Mouse (Mus musculus): ENCODE measurements around the gene Wnt6. TPM values are rescaled to one million over a fixed set of nuclear protein-coding genes. Genes with fewer than 3 reads are reported as not detected.

Gene Wnt6
- total RNA-seq, 1 experiment, result 2.8 TPM

- H3K4me3 ChIP-seq (ENCODE audit: insufficient read depth in 1 of 2, low read depth in 1 of 2, low read length in 2 of 2, poor library complexity in 1 of 2, severe bottlenecking in 1 of 2), result no peak overlapping the region
- in situ Hi-C loops (cut with MboI; ENCODE audit: low sequenced_read_pairs in 2 of 2, unreplicated experiment in 2 of 2), result loop anchor here in 1 of 2 experiments (5.0 to 10.0 kb wide), 2 partner anchors 50 to 78 kb away; partner anchors contain the start of gene Cdk5r2
These were observed 32.6 kb downstream of the Wnt6 start for GRCm38 (mm10) chr1:74804211-74804870.

GRCm38 (mm10) chr1:74805340-74805835, 33.7 kb downstream of the Wnt6 start:
- H3K9me3 ChIP-seq (ENCODE audit: control insufficient read depth, insufficient read depth, low read depth, low read length), result no peaks in the 10 kb centered on the region
- H3K36me3 ChIP-seq (ENCODE audit: control insufficient read depth, insufficient read depth, low read length, poor library complexity, severe bottlenecking), result no peaks in the 10 kb centered on the region
- H3K27ac ChIP-seq (ENCODE audit: insufficient read depth, low read depth, low read length, poor library complexity, severe bottlenecking), result no peak overlapping the region
- no peak for TF ChIP-seq MAFK (IDR thresholded peaks at IDR 0.05; ENCODE audit: insufficient read depth, low read depth, low read length)
- no peak for TF ChIP-seq HCFC1 (IDR thresholded peaks at IDR 0.05; ENCODE audit: borderline replicate concordance, insufficient read depth, low read length)
- no peak for TF ChIP-seq ZNF384 (IDR thresholded peaks at IDR 0.05; ENCODE audit: low read depth, low read length)
- no peak for TF ChIP-seq ZC3H11A (IDR thresholded peaks at IDR 0.05; ENCODE audit: borderline replicate concordance, low read depth, low read length)
- TF ChIP-seq CHD2 (IDR thresholded peaks at IDR 0.05; ENCODE audit: low read depth, low read length), result no peak
- in situ Hi-C loops (cut with MboI; ENCODE audit: low sequenced_read_pairs in 2 of 2, unreplicated experiment in 2 of 2), result loop anchor here in 1 of 2 experiments (10.0 kb wide), 1 partner anchor 49 kb away; the partner anchor contains the start of gene Cdk5r2
- DNase-seq (ENCODE audit: low read depth, low spot score), result no peak
- no peak overlapping the region for H3K9ac ChIP-seq (ENCODE audit: insufficient read depth, low read depth, low read length, poor library complexity, severe bottlenecking)
- H3K4me1 ChIP-seq (ENCODE audit: control insufficient read depth in 2 of 2, insufficient read depth in 2 of 2, low read length in 2 of 2, poor library complexity in 1 of 2), result peaks cover 2 to 28% of the 10 kb centered on the region in 2 experiments; a peak in 2 of 4 replicates
- H3K4me3 ChIP-seq (ENCODE audit: insufficient read depth in 1 of 2, low read depth in 1 of 2, low read length in 2 of 2, poor library complexity in 1 of 2, severe bottlenecking in 1 of 2), result no peak overlapping the region

More at GRCm38 (mm10) chr1:74804211-74804870, 32.6 kb downstream of the Wnt6 start:
- DNase-seq (ENCODE audit: low read depth, low spot score), result no peak
- Histone ChIP-seq H3K4me1 (ENCODE audit: control insufficient read depth in 2 of 2, insufficient read depth in 2 of 2, low read length in 2 of 2, poor library complexity in 1 of 2) (peaks cover 2 to 28% of the 10 kb centered on the region in 2 experiments; a peak in 2 of 4 replicates), H3K9ac (ENCODE audit: insufficient read depth, low read depth, low read length, poor library complexity, severe bottlenecking) (no peak overlapping the region), H3K36me3 (ENCODE audit: control insufficient read depth, insufficient read depth, low read length, poor library complexity, severe bottlenecking) (no peaks in the 10 kb centered on the region), H3K9me3 (ENCODE audit: control insufficient read depth, insufficient read depth, low read depth, low read length) (no peaks in the 10 kb centered on the region), H3K27ac (ENCODE audit: insufficient read depth, low read depth, low read length, poor library complexity, severe bottlenecking) (no peak overlapping the region)
- TF ChIP-seq MAFK (IDR thresholded peaks at IDR 0.05; ENCODE audit: insufficient read depth, low read depth, low read length) (no peak), ZNF384 (IDR thresholded peaks at IDR 0.05; ENCODE audit: low read depth, low read length) (no peak), ZC3H11A (IDR thresholded peaks at IDR 0.05; ENCODE audit: borderline replicate concordance, low read depth, low read length) (no peak), CHD2 (IDR thresholded peaks at IDR 0.05; ENCODE audit: low read depth, low read length) (no peak), HCFC1 (IDR thresholded peaks at IDR 0.05; ENCODE audit: borderline replicate concordance, insufficient read depth, low read length) (no peak)

- H3K9ac ChIP-seq (ENCODE audit: insufficient read depth, low read depth, low read length, poor library complexity, severe bottlenecking), result no peak overlapping the region
- H3K36me3 ChIP-seq (ENCODE audit: control insufficient read depth, insufficient read depth, low read length, poor library complexity, severe bottlenecking), result no peaks in the 10 kb centered on the region
- TF ChIP-seq ZC3H11A (IDR thresholded peaks at IDR 0.05; ENCODE audit: borderline replicate concordance, low read depth, low read length), result no peak
- TF ChIP-seq CHD2 (IDR thresholded peaks at IDR 0.05; ENCODE audit: low read depth, low read length), result no peak
- TF ChIP-seq HCFC1 (IDR thresholded peaks at IDR 0.05; ENCODE audit: borderline replicate concordance, insufficient read depth, low read length), result no peak
- TF ChIP-seq ZNF384 (IDR thresholded peaks at IDR 0.05; ENCODE audit: low read depth, low read length), result no peak
- TF ChIP-seq MAFK (IDR thresholded peaks at IDR 0.05; ENCODE audit: insufficient read depth, low read depth, low read length), result no peak
- H3K27ac ChIP-seq (ENCODE audit: insufficient read depth, low read depth, low read length, poor library complexity, severe bottlenecking), result no peak overlapping the region
- in situ Hi-C loops (cut with MboI; ENCODE audit: low sequenced_read_pairs in 2 of 2, unreplicated experiment in 2 of 2), result loop anchor here in 1 of 2 experiments (10.0 kb wide), 1 partner anchor 49 kb away; the partner anchor contains the start of gene Cdk5r2
- no peak for DNase-seq (ENCODE audit: low read depth, low spot score)
- peaks cover 2 to 28% of the 10 kb centered on the region in 2 experiments; a peak in 2 of 4 replicates for H3K4me1 ChIP-seq (ENCODE audit: control insufficient read depth in 2 of 2, insufficient read depth in 2 of 2, low read length in 2 of 2, poor library complexity in 1 of 2)
- H3K4me3 ChIP-seq (ENCODE audit: insufficient read depth in 1 of 2, low read depth in 1 of 2, low read length in 2 of 2, poor library complexity in 1 of 2, severe bottlenecking in 1 of 2), result no peak overlapping the region
- H3K9me3 ChIP-seq (ENCODE audit: control insufficient read depth, insufficient read depth, low read depth, low read length), result no peaks in the 10 kb centered on the region
These were observed 34.2 kb downstream of the Wnt6 start for GRCm38 (mm10) chr1:74805843-74806242.

GRCm38 (mm10) chr1:74806360-74807311, 34.9 kb downstream of the Wnt6 start:
- in situ Hi-C loops (cut with MboI; ENCODE audit: low sequenced_read_pairs in 2 of 2, unreplicated experiment in 2 of 2), result loop anchor here in 1 of 2 experiments (10.0 kb wide), 1 partner anchor 48 kb away; the partner anchor contains the start of gene Cdk5r2
- Histone ChIP-seq H3K4me3 (ENCODE audit: insufficient read depth in 1 of 2, low read depth in 1 of 2, low read length in 2 of 2, poor library complexity in 1 of 2, severe bottlenecking in 1 of 2) (peak overlapping the region; percentile 6 to 42), H3K36me3 (ENCODE audit: control insufficient read depth, insufficient read depth, low read length, poor library complexity, severe bottlenecking) (no peaks in the 10 kb centered on the region), H3K4me1 (ENCODE audit: control insufficient read depth in 2 of 2, insufficient read depth in 2 of 2, low read length in 2 of 2, poor library complexity in 1 of 2) (peaks cover 2 to 28% of the 10 kb centered on the region in 2 experiments; a peak in 2 of 4 replicates), H3K9ac (ENCODE audit: insufficient read depth, low read depth, low read length, poor library complexity, severe bottlenecking) (no peak overlapping the region), H3K9me3 (ENCODE audit: control insufficient read depth, insufficient read depth, low read depth, low read length) (no peaks in the 10 kb centered on the region), H3K27ac (ENCODE audit: insufficient read depth, low read depth, low read length, poor library complexity, severe bottlenecking) (no peak overlapping the region)
- TF ChIP-seq HCFC1 (IDR thresholded peaks at IDR 0.05; ENCODE audit: borderline replicate concordance, insufficient read depth, low read length) (no peak), ZC3H11A (IDR thresholded peaks at IDR 0.05; ENCODE audit: borderline replicate concordance, low read depth, low read length) (no peak), CHD2 (IDR thresholded peaks at IDR 0.05; ENCODE audit: low read depth, low read length) (no peak)
- no peak for DNase-seq (ENCODE audit: low read depth, low spot score)

Data from ES-E14 (cell line).